Mouse (Mus musculus) layer of hippocampus, adult 6 months (tissue): Measurements from ENCODE around the gene Pdcd2l. TPM values are rescaled to one million over a fixed set of nuclear protein-coding genes. Genes with fewer than 3 reads are reported as not detected.

Experiments
- long read RNA-seq, 2 experiments: library from polyadenylated mRNA; unstranded; transcript quantifications; one replicate each; pipeline ENCODE4 v2.0.0; 2019 to 2020
- polyA plus RNA-seq: library from polyadenylated mRNA; unstranded; fragments of <200 nt; fragmentation: Nextera tagmentation; gene quantifications from 2 replicates; pipeline ENCODE4 v1.2.3, GENCODE M21; 2021

Pdcd2l gene
- polyA plus RNA-seq: 34.4 and 35.4 TPM in 2 replicates
- long read RNA-seq, experiment 1, transcript Pdcd2l-201 (7 exons, 1,295 nt): major isoform, 32 of 35 reads
- long read RNA-seq, experiment 1, partial matches to known transcripts: 2 of 35 reads
- long read RNA-seq, experiment 1, other reads (novel, unspliced or antisense): 0 of 35 reads
- long read RNA-seq, experiment 2, transcript Pdcd2l-201 (7 exons, 1,295 nt): major isoform, 32 of 50 reads
- long read RNA-seq, experiment 2, partial matches to known transcripts: 13 of 50 reads
- long read RNA-seq, experiment 2, other reads (novel, unspliced or antisense): 4 of 50 reads

DNA sequence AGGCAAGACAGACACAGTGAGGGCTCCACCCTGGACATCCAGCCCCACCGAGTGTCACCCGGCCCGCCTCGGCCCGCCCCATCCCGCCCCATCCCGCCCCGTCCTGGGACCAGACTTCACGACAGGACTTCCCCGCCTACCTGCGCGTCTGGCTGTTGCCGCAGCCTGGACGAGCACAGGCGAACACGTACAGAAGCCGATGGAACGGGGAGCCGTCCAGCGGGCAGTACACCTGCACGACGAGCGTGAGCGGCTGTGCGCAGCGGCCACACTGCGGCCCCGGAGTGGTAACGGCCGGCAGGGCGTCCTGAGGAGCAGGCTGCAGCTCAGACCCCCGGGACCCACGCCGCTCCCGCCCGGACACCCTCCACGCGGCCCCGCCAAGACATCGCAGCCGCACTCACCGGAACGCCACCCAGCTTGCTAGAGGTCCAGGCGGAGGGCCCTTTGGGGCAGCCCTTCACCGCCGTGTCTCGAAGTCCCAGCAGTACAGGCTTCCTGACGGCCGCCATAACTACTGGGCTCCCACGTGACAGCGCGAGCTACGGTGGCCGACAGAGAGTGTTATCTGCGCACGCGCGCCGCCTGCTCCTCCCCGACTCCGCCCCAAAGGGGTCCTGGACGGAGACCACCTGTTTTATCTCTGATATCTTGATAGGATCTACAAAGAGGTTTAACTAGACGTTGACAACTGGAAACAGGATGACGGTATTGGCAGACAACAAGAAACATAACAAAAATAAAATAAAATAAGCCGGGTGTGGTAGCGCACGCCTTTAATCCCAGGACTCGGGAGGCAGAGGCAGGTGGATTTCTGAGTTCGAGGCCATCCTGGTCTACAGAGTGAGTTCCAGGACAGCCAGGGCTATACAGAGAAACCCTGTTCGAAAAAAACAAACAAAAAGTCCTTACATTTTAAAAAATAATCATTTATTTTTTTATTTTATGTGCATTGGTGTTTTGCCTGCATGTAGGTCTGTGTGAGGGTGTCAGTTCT, at the start of gene Pdcd2l:
Pdcd2l (minus strand) TSS at position 530 of the 997 bp plus-strand sequence.

DNA sequence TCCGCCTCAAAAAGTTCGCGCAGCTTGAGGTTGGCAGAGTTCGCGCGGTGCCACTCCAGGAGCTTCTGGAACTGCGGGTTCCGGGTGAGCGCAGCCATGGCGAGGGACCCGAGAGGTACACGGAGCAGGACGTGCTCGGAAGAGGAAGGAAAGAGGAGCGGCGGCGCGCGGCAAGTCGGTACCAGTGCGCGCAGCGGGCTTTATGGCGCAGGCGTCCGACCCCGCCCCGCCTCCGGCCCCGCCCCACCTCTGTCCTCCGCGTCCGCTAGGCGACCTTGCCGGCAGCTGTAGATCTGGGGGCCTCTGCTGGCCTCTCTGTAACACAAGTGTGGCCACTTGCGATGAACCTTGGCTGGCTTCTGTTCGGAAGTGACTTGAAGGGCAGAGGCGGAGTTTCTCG, 33.7 kb upstream of the Pdcd2l start, which contains the start of gene Gpi1:
Gpi1 (minus strand) TSS at position 221 of the 400 bp plus-strand sequence.

DNA sequence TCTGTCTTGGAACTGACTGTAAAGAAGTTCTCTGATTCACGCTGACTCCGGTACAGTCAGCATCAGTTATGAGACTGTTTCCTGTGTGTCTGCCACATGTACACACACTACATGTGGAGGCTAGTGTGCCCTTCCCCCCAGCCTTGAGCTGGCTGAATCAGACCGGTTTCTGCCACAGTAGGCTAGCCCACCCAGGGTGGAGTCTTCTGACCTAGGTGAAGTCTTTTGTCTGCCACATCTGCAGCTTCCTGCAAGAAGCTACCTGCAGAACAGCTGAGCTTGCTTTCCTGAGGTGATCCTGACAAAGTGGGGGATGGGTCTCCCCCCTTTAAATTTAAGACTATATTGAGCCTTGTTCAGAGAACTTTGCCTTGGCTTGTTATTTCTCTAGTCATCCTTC, 27.0 kb downstream of the Pdcd2l start, which contains the start of gene Uba2:
Uba2 (minus strand) TSS at position 146 of the 400 bp plus-strand sequence.

Other genes with a start within 250 kb of the Pdcd2l start
- not detected in 2 replicates for gene Scgb2b27, start 182.7 kb downstream of the Pdcd2l start, polyA plus RNA-seq
- gene Scgb1b27, start 175.2 kb downstream of the Pdcd2l start, polyA plus RNA-seq: not detected in 2 replicates
- gene Scgb1b30, start 101.2 kb downstream of the Pdcd2l start, polyA plus RNA-seq: not detected in 2 replicates
- 0.43 and 0.93 TPM in 2 replicates for gene Wtip, start 63.4 kb downstream of the Pdcd2l start, polyA plus RNA-seq
- gene Uba2, start 27.1 kb downstream of the Pdcd2l start, polyA plus RNA-seq: 90.1 and 97.0 TPM in 2 replicates
- 664 and 694 TPM in 2 replicates for gene Gpi1, start 33.7 kb upstream of the Pdcd2l start, polyA plus RNA-seq
- not detected in 2 replicates for gene Gm6096, start 54.4 kb upstream of the Pdcd2l start, polyA plus RNA-seq
- gene 4931406P16Rik, start 116.9 kb upstream of the Pdcd2l start, polyA plus RNA-seq: 8.7 and 9.5 TPM in 2 replicates
- gene Lsm14a, start 196.7 kb upstream of the Pdcd2l start, polyA plus RNA-seq: 10.7 and 12.2 TPM in 2 replicates